Mouse (Mus musculus): ENCODE data around the gene Tulp2. TPM values are rescaled to one million over a fixed set of nuclear protein-coding genes. Genes with fewer than 3 reads are reported as not detected.

Tulp2 gene
- polyA plus RNA-seq, 1 experiment from 2014 or later, result 0.21 TPM

- WGBS, result 78% methylated on average over 10 of the region's 10 CpGs
- Histone ChIP-seq H3K36me3 (no peaks in the 10 kb centered on the region), H3K27ac (replicated peaks) (peak overlapping the region; percentile 86), H3K4me3 (peak overlapping the region; percentile 73), H3K27me3 (ENCODE audit: low read depth, poor library complexity, severe bottlenecking) (no peaks in the 10 kb centered on the region), H3K4me1 (peaks cover 12% of the 10 kb centered on the region), H3K9me3 (replicated peaks) (no peaks in the 10 kb centered on the region)
- no peak for DNase-seq (ENCODE audit: low spot score)
Measured at GRCm38 (mm10) chr7:45537602-45538001, 55.9 kb downstream of the Tulp2 start.

GRCm38 (mm10) chr7:45538163-45539041, 56.7 kb downstream of the Tulp2 start:
- H3K4me1 ChIP-seq, result peaks cover 12% of the 10 kb centered on the region
- peak overlapping the region; percentile 73 for H3K4me3 ChIP-seq
- no peaks in the 10 kb centered on the region for H3K27me3 ChIP-seq (ENCODE audit: low read depth, poor library complexity, severe bottlenecking)
- H3K9me3 ChIP-seq (replicated peaks), result no peaks in the 10 kb centered on the region
- H3K36me3 ChIP-seq, result no peaks in the 10 kb centered on the region
- DNase-seq (ENCODE audit: low spot score), result peak; percentile 66
- peak overlapping the region; percentile 86 for H3K27ac ChIP-seq (replicated peaks)
- 2% methylated on average over 29 of the region's 29 CpGs for WGBS

- DNase-seq (ENCODE audit: low spot score), result no peak
- Histone ChIP-seq H3K4me3 (peak overlapping the region; percentile 73), H3K27me3 (ENCODE audit: low read depth, poor library complexity, severe bottlenecking) (no peaks in the 10 kb centered on the region), H3K36me3 (no peaks in the 10 kb centered on the region), H3K27ac (replicated peaks) (no peak overlapping the region), H3K9me3 (replicated peaks) (no peaks in the 10 kb centered on the region), H3K4me1 (peaks cover 12% of the 10 kb centered on the region)
- WGBS, result 85% methylated on average over 3 of the region's 3 CpGs
Measured at GRCm38 (mm10) chr7:45539095-45539494, 57.4 kb downstream of the Tulp2 start.

GRCm38 (mm10) chr7:45540213-45540612, 58.5 kb downstream of the Tulp2 start:
- 0 out of 2 replicates have a peak, but pooled peaks cover 4% of the 10 kb centered on the region for H3K9me3 ChIP-seq (replicated peaks)
- WGBS, result 69% methylated on average over 2 of the region's 2 CpGs
- DNase-seq (ENCODE audit: low spot score), result no peak
- peaks cover 12% of the 10 kb centered on the region for H3K4me1 ChIP-seq
- no peak overlapping the region for H3K4me3 ChIP-seq
- H3K27me3 ChIP-seq (ENCODE audit: low read depth, poor library complexity, severe bottlenecking), result no peaks in the 10 kb centered on the region
- no peaks in the 10 kb centered on the region for H3K36me3 ChIP-seq
- no peak overlapping the region for H3K27ac ChIP-seq (replicated peaks)

GRCm38 (mm10) chr7:45544525-45544924, 62.8 kb downstream of the Tulp2 start:
- H3K9me3 ChIP-seq (replicated peaks), result 0 out of 2 replicates have a peak, but pooled peaks cover 4% of the 10 kb centered on the region
- 85% methylated on average over 1 of the region's 1 CpGs for WGBS
- no peak for DNase-seq (ENCODE audit: low spot score)
- H3K27ac ChIP-seq (replicated peaks), result no peak overlapping the region
- H3K4me3 ChIP-seq, result no peak overlapping the region
- H3K27me3 ChIP-seq (ENCODE audit: low read depth, poor library complexity, severe bottlenecking), result no peaks in the 10 kb centered on the region
- H3K4me1 ChIP-seq, result peaks cover 4% of the 10 kb centered on the region; the same call in 1 of the 2 replicates
- no peaks in the 10 kb centered on the region for H3K36me3 ChIP-seq

GRCm38 (mm10) chr7:45549641-45550436, 68.2 kb downstream of the Tulp2 start:
- no peak overlapping the region for H3K27ac ChIP-seq (replicated peaks)
- WGBS, result 87% methylated on average over 16 of the region's 16 CpGs
- H3K9me3 ChIP-seq (replicated peaks), result no peaks in the 10 kb centered on the region
- H3K4me3 ChIP-seq, result no peak overlapping the region
- H3K27me3 ChIP-seq (ENCODE audit: low read depth, poor library complexity, severe bottlenecking), result no peaks in the 10 kb centered on the region
- H3K36me3 ChIP-seq, result no peaks in the 10 kb centered on the region
- no peak for DNase-seq (ENCODE audit: low spot score)
- H3K4me1 ChIP-seq, result peaks cover 3% of the 10 kb centered on the region; the same call in 1 of the 2 replicates

- no peak overlapping the region for H3K27ac ChIP-seq (replicated peaks)
- WGBS, result 77% methylated on average over 11 of the region's 11 CpGs
- H3K4me3 ChIP-seq, result no peak overlapping the region
- H3K36me3 ChIP-seq, result no peaks in the 10 kb centered on the region
- H3K4me1 ChIP-seq, result peaks cover 6% of the 10 kb centered on the region; the same call in 1 of the 2 replicates
- DNase-seq (ENCODE audit: low spot score), result no peak
- H3K9me3 ChIP-seq (replicated peaks), result no peaks in the 10 kb centered on the region
- H3K27me3 ChIP-seq (ENCODE audit: low read depth, poor library complexity, severe bottlenecking), result no peaks in the 10 kb centered on the region
Measured at GRCm38 (mm10) chr7:45550821-45551511, 69.3 kb downstream of the Tulp2 start.

- no peaks in the 10 kb centered on the region for H3K36me3 ChIP-seq
- no peaks in the 10 kb centered on the region for H3K9me3 ChIP-seq (replicated peaks)
- no peak for DNase-seq (ENCODE audit: low spot score)
- H3K4me1 ChIP-seq, result peaks cover 7% of the 10 kb centered on the region; the same call in 1 of the 2 replicates
- no peaks in the 10 kb centered on the region for H3K27me3 ChIP-seq (ENCODE audit: low read depth, poor library complexity, severe bottlenecking)
- H3K4me3 ChIP-seq, result no peak overlapping the region
- no peak overlapping the region for H3K27ac ChIP-seq (replicated peaks)
- WGBS, result 82% methylated on average over 8 of the region's 8 CpGs
Measured at GRCm38 (mm10) chr7:45551512-45551883, 69.8 kb downstream of the Tulp2 start.

- no peak overlapping the region for H3K27ac ChIP-seq (replicated peaks)
- H3K9me3 ChIP-seq (replicated peaks), result no peaks in the 10 kb centered on the region
- no peak for DNase-seq (ENCODE audit: low spot score)
- no peaks in the 10 kb centered on the region for H3K36me3 ChIP-seq
- H3K4me1 ChIP-seq, result peaks cover 7% of the 10 kb centered on the region; the same call in 1 of the 2 replicates
- H3K4me3 ChIP-seq, result no peak overlapping the region
- 67% methylated on average over 8 of the region's 8 CpGs for WGBS
- H3K27me3 ChIP-seq (ENCODE audit: low read depth, poor library complexity, severe bottlenecking), result no peaks in the 10 kb centered on the region
Measured at GRCm38 (mm10) chr7:45553519-45553918, 71.8 kb downstream of the Tulp2 start.

- H3K36me3 ChIP-seq, result no peaks in the 10 kb centered on the region
- no peaks in the 10 kb centered on the region for H3K27me3 ChIP-seq (ENCODE audit: low read depth, poor library complexity, severe bottlenecking)
- H3K9me3 ChIP-seq (replicated peaks), result no peaks in the 10 kb centered on the region
- H3K4me1 ChIP-seq, result peaks cover 7% of the 10 kb centered on the region; the same call in 1 of the 2 replicates
- no peak for DNase-seq (ENCODE audit: low spot score)
- no peak overlapping the region for H3K27ac ChIP-seq (replicated peaks)
- no peak overlapping the region for H3K4me3 ChIP-seq
- WGBS, result 93% methylated on average over 2 of the region's 2 CpGs
Measured at GRCm38 (mm10) chr7:45553990-45554389, 72.3 kb downstream of the Tulp2 start.

GRCm38 (mm10) chr7:45554744-45555143, 73.1 kb downstream of the Tulp2 start, which contains the start of gene Hsd17b14:
Gene Hsd17b14, plus strand, starts transcription at chr7:45554893.
- 43% methylated on average over 8 of the region's 8 CpGs for WGBS

GRCm38 (mm10) chr7:45555787-45556186, 74.1 kb downstream of the Tulp2 start:
- Histone ChIP-seq H3K4me3 (no peak overlapping the region), H3K27ac (replicated peaks) (0 out of 2 replicates have a peak overlapping the region, but pooled peaks have one; percentile 19), H3K4me1 (peaks cover 9% of the 10 kb centered on the region), H3K9me3 (replicated peaks) (no peaks in the 10 kb centered on the region), H3K36me3 (no peaks in the 10 kb centered on the region), H3K27me3 (ENCODE audit: low read depth, poor library complexity, severe bottlenecking) (no peaks in the 10 kb centered on the region)
- 20% methylated on average over 8 of the region's 8 CpGs for WGBS
- peak; percentile 83 for DNase-seq (ENCODE audit: low spot score)

More at GRCm38 (mm10) chr7:45554744-45555143, 73.1 kb downstream of the Tulp2 start, which contains the start of gene Hsd17b14:
- Histone ChIP-seq H3K9me3 (replicated peaks) (no peaks in the 10 kb centered on the region), H3K4me1 (peaks cover 7% of the 10 kb centered on the region; the same call in 1 of the 2 replicates), H3K4me3 (no peak within 1 kb of the TSS), H3K36me3 (no peaks in the 10 kb centered on the region), H3K27ac (replicated peaks) (no peak within 1 kb of the TSS), H3K27me3 (ENCODE audit: low read depth, poor library complexity, severe bottlenecking) (no peaks in the 10 kb centered on the region)
- no peak for DNase-seq (ENCODE audit: low spot score)
